Mouse (Mus musculus) A20 (cell line): ENCODE measurements around the gene Olfr1484.
"Not testable (repeated sequence)": the region's sequence is repeated elsewhere in the genome, so short reads cannot be mapped to it uniquely, and the experiment has no call there.

ENCODE experiments used
- DNase-seq: peaks from one replicate; pipeline ENCODE4 v3.0.0-alpha.2; 2011; ENCODE audit warnings: low read depth, low spot score

Olfr1484 gene

GRCm38 (mm10) chr19:13583211-13583610 is at the start of gene Olfr1484:
Gene Olfr1484, plus strand, starts transcription at chr19:13583511.
- no peak for DNase-seq

GRCm38 (mm10) chr19:13617075-13617474 is 33.8 kb downstream of the Olfr1484 start, which contains the start of gene Olfr1487:
Gene Olfr1487, plus strand, starts transcription at chr19:13617375.
- DNase-seq: not testable (repeated sequence)

GRCm38 (mm10) chr19:13631321-13631720 is 48.0 kb downstream of the Olfr1484 start, which contains the start of gene Olfr1489:
Gene Olfr1489, plus strand, starts transcription at chr19:13631621.
- DNase-seq: no peak
